Comparison of ENCODE assay signal across 14 mouse cellular contexts in the genomic region with DNA sequence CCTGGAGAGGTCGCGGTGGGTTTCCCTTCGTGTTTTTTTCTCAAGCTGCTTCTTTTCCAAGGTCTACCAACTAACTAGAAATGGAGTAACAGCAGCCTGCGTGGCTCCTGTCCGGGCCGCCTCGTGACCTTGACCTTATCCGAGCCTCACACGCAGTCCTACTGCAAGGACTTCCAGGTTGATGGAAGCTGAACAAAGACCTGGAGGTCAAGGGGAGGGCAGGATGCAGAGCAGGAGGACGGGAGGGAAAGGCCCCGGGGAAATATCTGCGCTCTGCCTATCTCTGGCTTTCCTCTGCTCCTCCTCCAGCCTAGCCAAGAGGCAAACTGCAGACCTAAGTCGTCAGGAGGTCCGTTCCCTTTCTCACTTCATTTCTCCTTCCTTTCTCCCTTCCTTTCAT. TPM values are rescaled to one million over a fixed set of nuclear protein-coding genes. Genes with fewer than 3 reads are reported as not detected.
DNase-seq lines count a peak whose midpoint lies in the region; ATAC-seq and TF ChIP-seq lines count a peak whose summit lies in the region.
"Had no signal": no experiment of that assay in that cellular context is flagged by ENCODE, and none has a peak within 500 bp of the region (broad histone marks: within the 10 kb centered on the region; RNA-seq: fewer than 3 reads in every experiment).

No protein-coding gene starts in this region.

- 0 out of 2 replicates have a peak overlapping the region, but pooled peaks have one; percentile 6 for H3K9ac ChIP-seq in intestine, embryonic 16.5 days (ENCODE audit: low read depth, low read length)
- H3K9ac ChIP-seq in intestine, postnatal 0 days (ENCODE audit: low read depth, low read length) = no peak overlapping the region
- H3K9ac ChIP-seq in hindbrain, embryonic 15.5 days = no peak overlapping the region
- H3K9ac ChIP-seq: liver, embryonic 15.5 days had no signal

- H3K9me3 ChIP-seq in intestine, embryonic 16.5 days (ENCODE audit: control insufficient read depth, low read length) = no peaks in the 10 kb centered on the region
- no peaks in the 10 kb centered on the region for H3K9me3 ChIP-seq in intestine, postnatal 0 days (ENCODE audit: control insufficient read depth)
- no peaks in the 10 kb centered on the region for H3K9me3 ChIP-seq in hindbrain, embryonic 15.5 days
- H3K9me3 ChIP-seq: liver, embryonic 15.5 days had no signal

- no peak overlapping the region for H3K4me3 ChIP-seq in intestine, embryonic 16.5 days (ENCODE audit: low read length)
- H3K4me3 ChIP-seq in intestine, postnatal 0 days (ENCODE audit: low read depth, low read length) = no peak overlapping the region
- H3K4me3 ChIP-seq in hindbrain, embryonic 15.5 days = no peak overlapping the region
- H3K4me3 ChIP-seq: gastrocnemius, adult 2 months; liver, embryonic 15.5 days had no signal

- no peak overlapping the region for H3K4me2 ChIP-seq in intestine, embryonic 16.5 days (ENCODE audit: low read depth, low read length)
- no peak overlapping the region for H3K4me2 ChIP-seq in intestine, postnatal 0 days (replicated peaks; ENCODE audit: low read depth)
- peak overlapping the region; percentile 9; the same call in 1 of the 2 replicates for H3K4me2 ChIP-seq in hindbrain, embryonic 15.5 days
- H3K4me2 ChIP-seq: liver, embryonic 15.5 days had no signal

- WGBS in intestine, embryonic 16.5 days = 21% methylated on average over 14 of the region's 14 CpGs
- 17% methylated on average over 14 of the region's 14 CpGs for WGBS in intestine, postnatal 0 days
- 26% methylated on average over 14 of the region's 14 CpGs for WGBS in hindbrain, embryonic 15.5 days

- intact Hi-C loops in heart, postnatal 25 days (cut with DNase I) = no loop called here

- peaks cover 20% of the 10 kb centered on the region for H3K27me3 ChIP-seq in intestine, embryonic 16.5 days (replicated peaks; ENCODE audit: control insufficient read depth, insufficient read depth, low read length)
- H3K27me3 ChIP-seq in intestine, postnatal 0 days (replicated peaks; ENCODE audit: control insufficient read depth, insufficient read depth, low read length) = peaks cover 15% of the 10 kb centered on the region; the same call in 1 of the 2 replicates
- peaks cover 18% of the 10 kb centered on the region for H3K27me3 ChIP-seq in hindbrain, embryonic 15.5 days

- H3K36me3 ChIP-seq in intestine, embryonic 16.5 days (ENCODE audit: control insufficient read depth, insufficient read depth, low read length) = no peaks in the 10 kb centered on the region
- no peaks in the 10 kb centered on the region for H3K36me3 ChIP-seq in intestine, postnatal 0 days (ENCODE audit: control insufficient read depth, insufficient read depth)
- no peaks in the 10 kb centered on the region for H3K36me3 ChIP-seq in hindbrain, embryonic 15.5 days
- H3K36me3 ChIP-seq: liver, embryonic 15.5 days had no signal

- ATAC-seq in intestine, embryonic 16.5 days = no peak
- no peak for ATAC-seq in intestine, postnatal 0 days
- no peak for ATAC-seq in hindbrain, embryonic 15.5 days (ENCODE audit: low FRiP score, low read depth)

- peak; percentile 73 for DNase-seq in heart, adult 11 months
- no peak for DNase-seq in heart, postnatal 25 days (ENCODE audit: low spot score)
- DNase-seq in R1 (ENCODE audit: low read depth, low spot score) = peak; percentile 91
- no peak for DNase-seq in gastrocnemius, postnatal 25 days
- DNase-seq in layer of hippocampus, postnatal 25 days (ENCODE audit: extremely low spot score in 1 of 2, low spot score in 1 of 2) = no peak
- DNase-seq: cerebellum, postnatal 14 days; gastrocnemius, adult 2 months; kidney, adult 2 months had no signal

- H3K27ac ChIP-seq in intestine, embryonic 16.5 days (ENCODE audit: low read length) = no peak overlapping the region
- H3K27ac ChIP-seq in intestine, postnatal 0 days (ENCODE audit: low read depth, low read length) = no peak overlapping the region
- H3K27ac ChIP-seq in hindbrain, embryonic 15.5 days (replicated peaks) = no peak overlapping the region
- H3K27ac ChIP-seq: gastrocnemius, adult 2 months; liver, embryonic 15.5 days had no signal

- H3K4me1 ChIP-seq in intestine, embryonic 16.5 days (ENCODE audit: control insufficient read depth, insufficient read depth, low read length) = no peaks in the 10 kb centered on the region
- H3K4me1 ChIP-seq in intestine, postnatal 0 days (replicated peaks; ENCODE audit: control insufficient read depth, insufficient read depth, low read length) = no peaks in the 10 kb centered on the region
- H3K4me1 ChIP-seq in hindbrain, embryonic 15.5 days (replicated peaks) = no peaks in the 10 kb centered on the region
- H3K4me1 ChIP-seq: liver, embryonic 15.5 days had no signal

- no peak for TF ChIP-seq CTCF in intestine, postnatal 0 days (IDR thresholded peaks at IDR 0.05; ENCODE audit: low read depth)

RNA-seq across cellular contexts. Expression of a gene that starts 18.9 kb away (rescaled TPM):
- total RNA-seq in heart, postnatal 25 days (2021) = not detected
- not detected in 2 replicates for polyA plus RNA-seq in intestine, embryonic 16.5 days (2015; fragmentation: Nextera tagmentation; extraction: Ambion mirVana)
- not detected in 2 replicates for polyA plus RNA-seq in intestine, postnatal 0 days (2015; fragmentation: Nextera tagmentation; extraction: Ambion mirVana)
- polyA plus RNA-seq in hindbrain, embryonic 15.5 days (2015; fragmentation: Nextera tagmentation; extraction: Ambion mirVana) = not detected in 2 replicates
- total RNA-seq in gastrocnemius, postnatal 25 days (2021) = not detected
- not detected for total RNA-seq in layer of hippocampus, postnatal 25 days (2021)
- total RNA-seq: gastrocnemius, adult 2 months had no signal
- polyA plus RNA-seq: C2C12; kidney, adult 2 months; liver, embryonic 15.5 days; spleen, adult 2 months had no signal

Comparison
In these comparisons a context has a peak if more than half of its experiments do, and no peak if none do; other contexts are left out.
1. DNase-seq: peak in heart, adult 11 months (single experiment) and R1 (single experiment); none in heart, postnatal 25 days (single experiment), gastrocnemius, postnatal 25 days (single experiment) and layer of hippocampus, postnatal 25 days (0 of 2).